Mouse (Mus musculus): ENCODE measurements at regions not wholly inside any gene's neighbourhood (a gene's known extent, or its start where the extent isn't known, plus 50 kb on each side); places are given as distances from the start of the nearest gene placed in this dataset.
A peak's percentile ranks its signal among the peaks of the same experiment; 100 is the strongest.

- DNase-seq (ENCODE audit: low spot score) = no peak
These were observed 59.3 kb upstream of the Bcor start for GRCm38 (mm10) chrX:12219474-12219873.

GRCm38 (mm10) chrX:12224314-12224713 is 64.2 kb upstream of the Bcor start:
- no peak for DNase-seq (ENCODE audit: low spot score)

GRCm38 (mm10) chrX:12225116-12225891 is 65.1 kb upstream of the Bcor start:
- no peak for DNase-seq (ENCODE audit: low spot score)

GRCm38 (mm10) chrX:12225892-12226206 is 65.7 kb upstream of the Bcor start:
- no peak for DNase-seq (ENCODE audit: low spot score)

GRCm38 (mm10) chrX:12240505-12241011 is 80.4 kb upstream of the Bcor start:
- no peak for DNase-seq (ENCODE audit: low spot score)

GRCm38 (mm10) chrX:12241751-12242150 is 81.6 kb upstream of the Bcor start:
- DNase-seq (ENCODE audit: low spot score) = no peak

GRCm38 (mm10) chrX:12249071-12249470 is 88.9 kb upstream of the Bcor start:
- no peak for DNase-seq (ENCODE audit: low spot score)

- no peak for DNase-seq (ENCODE audit: low spot score)
These were observed 89.8 kb upstream of the Bcor start for GRCm38 (mm10) chrX:12249911-12250310.

- peak; percentile 23 for DNase-seq (ENCODE audit: low spot score)
These were observed 91.9 kb upstream of the Bcor start for GRCm38 (mm10) chrX:12251853-12252679.

- DNase-seq (ENCODE audit: low spot score) = no peak
These were observed 92.5 kb upstream of the Bcor start for GRCm38 (mm10) chrX:12252680-12253021.

- DNase-seq (ENCODE audit: low spot score) = no peak
These were observed 96.6 kb upstream of the Bcor start for GRCm38 (mm10) chrX:12256758-12257157.

GRCm38 (mm10) chrX:12263834-12264233 is 103.7 kb upstream of the Bcor start:
- no peak for DNase-seq (ENCODE audit: low spot score)

GRCm38 (mm10) chrX:12284741-12285140 is 124.6 kb upstream of the Bcor start:
- no peak for DNase-seq (ENCODE audit: low spot score)

GRCm38 (mm10) chrX:12285141-12285540 is 125.0 kb upstream of the Bcor start:
- DNase-seq (ENCODE audit: low spot score) = no peak

GRCm38 (mm10) chrX:12285976-12286909 is 126.1 kb upstream of the Bcor start:
- no peak for DNase-seq (ENCODE audit: low spot score)

- DNase-seq (ENCODE audit: low spot score) = no peak
These were observed 126.9 kb upstream of the Bcor start for GRCm38 (mm10) chrX:12286910-12287522.

- DNase-seq (ENCODE audit: low spot score) = no peak
These were observed 127.8 kb upstream of the Bcor start for GRCm38 (mm10) chrX:12287656-12288561.

- DNase-seq (ENCODE audit: low spot score) = no peak
These were observed 128.5 kb upstream of the Bcor start for GRCm38 (mm10) chrX:12288562-12289117.

GRCm38 (mm10) chrX:12293146-12293545 is 133.0 kb upstream of the Bcor start:
- no peak for DNase-seq (ENCODE audit: low spot score)

GRCm38 (mm10) chrX:12294452-12294851 is 134.3 kb upstream of the Bcor start:
- no peak for DNase-seq (ENCODE audit: low spot score)
